Mouse (Mus musculus) spleen, adult 2 months (tissue): ENCODE measurements around the gene Prss46. TPM values are rescaled to one million over a fixed set of nuclear protein-coding genes. Genes with fewer than 3 reads are reported as not detected.

ENCODE experiments used
- DNase-seq, 2 experiments: peaks; one replicate each; pipeline versions ENCODE4 v3.0.0 to v3.0.0-alpha.2; 2012 to 2021; ENCODE audit warnings: low spot score in 2 of 2, low read depth in 1 of 2
- H3K27ac ChIP-seq: fragments of 200-500 bp; 2 replicates; pipeline ENCODE4 v1.5.1; 2012; ENCODE audit warnings: low read length, inconsistent platforms; ENCODE audit not compliant: insufficient read depth
- H3K27me3 ChIP-seq: fragments of 200-500 bp; 2 replicates; pipeline ENCODE4 v1.6.1; 2012; ENCODE audit warnings: mild to moderate bottlenecking, moderate library complexity, low read length, inconsistent platforms; ENCODE audit not compliant: control insufficient read depth, insufficient read depth
- H3K36me3 ChIP-seq: fragments of 200-500 bp; 2 replicates; pipeline ENCODE4 v1.6.1; 2012; ENCODE audit warnings: mild to moderate bottlenecking, low read length, inconsistent platforms; ENCODE audit not compliant: control insufficient read depth, insufficient read depth
- H3K4me1 ChIP-seq: fragments of 200-500 bp; 2 replicates; pipeline ENCODE4 v1.6.1; 2011; ENCODE audit warnings: inconsistent platforms; ENCODE audit not compliant: control insufficient read depth, insufficient read depth, insufficient read length
- H3K4me3 ChIP-seq: fragments of 200-500 bp; 2 replicates; pipeline ENCODE4 v1.5.1; 2011; ENCODE audit warnings: mild to moderate bottlenecking, inconsistent platforms; ENCODE audit not compliant: insufficient read depth, insufficient read length; ENCODE audit errors: extremely low read depth
- CTCF ChIP-seq: fragments of 200-500 bp; IDR thresholded peaks from 2 replicates; pipeline ENCODE4 v1.5.1; 2011; ENCODE audit warnings: mild to moderate bottlenecking, inconsistent platforms; ENCODE audit not compliant: insufficient read depth, insufficient read length, insufficient replicate concordance; ENCODE audit errors: extremely low read depth
- POLR2A ChIP-seq: fragments of 200-500 bp; IDR thresholded peaks from 2 replicates; pipeline ENCODE4 v1.6.1; 2011; ENCODE audit warnings: low read depth, low read length, inconsistent platforms
- WGBS: fragments of 180-500 bp; shearing (Covaris S2); methylation state at CpG from one replicate; pipeline ENCODE4 v1.1.7; 2018; 5-methylcytosine and 5-hydroxymethylcytosine counted together
- polyA plus RNA-seq: library from polyadenylated mRNA; depleted of rRNA; stranded (reverse); fragments of >200 nt; gene quantifications from 2 replicates; pipeline ENCODE4 v1.2.3, GENCODE M21; 2012

The Prss46 gene
- polyA plus RNA-seq, 1 experiment = not detected

GRCm38 (mm10) chr9:110836112-110836511 lies 8.2 kb upstream of the Prss46 start:
- DNase-seq = no peak
- TF ChIP-seq POLR2A = no peak
- TF ChIP-seq CTCF = no peak

GRCm38 (mm10) chr9:110840905-110841304 lies 3.4 kb upstream of the Prss46 start:
- no peak overlapping the region for H3K4me3 ChIP-seq
- no peak overlapping the region for H3K27ac ChIP-seq
- H3K36me3 ChIP-seq = no peaks in the 10 kb centered on the region
- TF ChIP-seq POLR2A (no peak), CTCF (no peak)
- no peaks in the 10 kb centered on the region for H3K27me3 ChIP-seq
- H3K4me1 ChIP-seq = no peaks in the 10 kb centered on the region
- 63% methylated on average over 6 of the region's 6 CpGs for WGBS
- no peak for DNase-seq

More at GRCm38 (mm10) chr9:110836112-110836511, 8.2 kb upstream of the Prss46 start:
- no peak overlapping the region for H3K4me3 ChIP-seq
- H3K36me3 ChIP-seq = no peaks in the 10 kb centered on the region
- WGBS = 79% methylated on average over 2 of the region's 2 CpGs
- no peaks in the 10 kb centered on the region for H3K27me3 ChIP-seq
- H3K27ac ChIP-seq = no peak overlapping the region
- H3K4me1 ChIP-seq = no peaks in the 10 kb centered on the region

GRCm38 (mm10) chr9:110841438-110841837 lies 2.9 kb upstream of the Prss46 start:
- Histone ChIP-seq H3K27me3 (no peaks in the 10 kb centered on the region), H3K27ac (no peak overlapping the region), H3K4me1 (no peaks in the 10 kb centered on the region), H3K4me3 (no peak overlapping the region), H3K36me3 (no peaks in the 10 kb centered on the region)
- WGBS = 23% methylated on average over 2 of the region's 2 CpGs
- no peak for TF ChIP-seq POLR2A
- no peak for TF ChIP-seq CTCF
- DNase-seq = no peak

GRCm38 (mm10) chr9:110849162-110849561 lies 4.9 kb downstream of the Prss46 start:
- no peak overlapping the region for H3K27ac ChIP-seq
- no peaks in the 10 kb centered on the region for H3K27me3 ChIP-seq
- no peak overlapping the region for H3K4me3 ChIP-seq
- no peaks in the 10 kb centered on the region for H3K36me3 ChIP-seq
- DNase-seq = no peak
- no peak for TF ChIP-seq CTCF
- WGBS = 83% methylated on average over 7 of the region's 7 CpGs
- no peaks in the 10 kb centered on the region for H3K4me1 ChIP-seq

- peaks cover 4% of the 10 kb centered on the region; the same call in 1 of the 2 replicates for H3K4me1 ChIP-seq
- TF ChIP-seq POLR2A = no peak
- no peak for TF ChIP-seq CTCF
- peaks cover 7% of the 10 kb centered on the region; the same call in 1 of the 2 replicates for H3K27me3 ChIP-seq
- WGBS = 87% methylated on average over 7 of the region's 7 CpGs
- H3K27ac ChIP-seq = no peak overlapping the region
- H3K36me3 ChIP-seq = no peaks in the 10 kb centered on the region
- DNase-seq = no peak
- no peak overlapping the region for H3K4me3 ChIP-seq
Observed at GRCm38 (mm10) chr9:110855903-110856302, 11.6 kb downstream of the Prss46 start.

DNA sequence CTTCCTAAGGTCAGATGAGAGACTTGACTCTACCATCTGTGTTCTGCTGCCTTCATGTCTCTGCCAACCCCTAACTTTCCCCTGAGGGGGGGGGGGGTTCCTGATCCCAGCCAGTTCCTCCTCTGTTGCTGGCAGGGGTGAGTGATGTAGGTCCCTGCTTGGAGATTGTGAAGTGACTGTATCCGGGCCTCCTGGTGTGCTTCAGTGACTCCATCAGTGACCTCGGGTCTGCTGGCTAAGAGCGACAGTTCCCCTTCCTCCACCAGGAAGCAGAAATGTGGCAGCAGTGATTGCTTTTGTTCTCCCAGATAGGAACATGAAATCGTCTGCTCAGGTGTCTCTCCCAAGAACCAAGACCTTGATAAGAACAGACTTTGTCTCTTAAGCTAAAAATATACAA lies 12.6 kb downstream of the Prss46 start:
- DNase-seq = no peak
- Histone ChIP-seq H3K36me3 (no peaks in the 10 kb centered on the region), H3K27me3 (peaks cover 7% of the 10 kb centered on the region; the same call in 1 of the 2 replicates), H3K4me1 (peaks cover 4% of the 10 kb centered on the region; the same call in 1 of the 2 replicates), H3K4me3 (no peak overlapping the region), H3K27ac (no peak overlapping the region)
- TF ChIP-seq CTCF (no peak), POLR2A (no peak)
- 6% methylated on average over 4 of the region's 4 CpGs for WGBS

DNA sequence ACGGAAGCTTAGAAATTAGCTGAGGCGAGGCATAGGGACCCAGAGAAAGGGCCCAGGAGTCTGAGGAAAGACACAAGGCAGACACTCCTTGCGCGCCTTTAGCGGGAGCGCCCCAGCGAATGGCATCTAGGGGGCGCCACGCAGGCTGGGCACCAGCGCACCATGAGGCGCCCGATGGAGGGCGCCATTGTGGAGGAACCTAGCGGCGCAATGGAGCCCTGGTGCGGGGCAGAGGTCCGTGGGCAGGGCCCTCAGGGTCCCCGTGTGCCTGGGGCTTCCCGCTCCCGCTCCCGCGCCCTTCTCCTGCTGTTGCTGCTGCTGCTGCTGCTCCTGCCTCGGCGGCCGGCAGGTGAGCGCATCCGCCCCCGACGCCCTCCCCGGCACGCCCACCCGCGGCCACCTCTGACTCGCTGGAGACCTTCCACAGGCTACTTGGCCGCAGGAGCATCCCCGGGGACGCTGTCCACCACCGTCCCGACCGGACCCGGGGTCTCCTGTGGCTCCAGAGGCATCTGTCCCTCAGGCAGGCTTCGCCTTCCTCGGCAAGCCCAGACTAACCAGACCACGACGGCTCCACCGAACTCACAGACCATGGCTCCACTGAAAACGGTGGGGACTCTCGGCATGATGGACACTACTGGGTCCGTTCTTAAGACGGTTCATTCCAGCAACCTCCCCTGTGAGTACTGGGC lies 13.6 kb downstream of the Prss46 start, which contains the start of gene Prss50:
TSS of gene Prss50 (plus strand) at position 187 of the 692 bp plus-strand sequence.
- no peak for DNase-seq
- Histone ChIP-seq H3K36me3 (no peaks in the 10 kb centered on the region), H3K4me3 (no peak within 1 kb of the TSS), H3K4me1 (peaks cover 4% of the 10 kb centered on the region; the same call in 1 of the 2 replicates), H3K27ac (no peak within 1 kb of the TSS), H3K27me3 (peaks cover 7% of the 10 kb centered on the region; the same call in 1 of the 2 replicates)
- WGBS = 32% methylated on average over 49 of the region's 50 CpGs
- TF ChIP-seq POLR2A (no peak), CTCF (peak; percentile 7; the same call in 1 of the 2 replicates)
